Mouse (Mus musculus) myocyte (in vitro differentiated cells): ENCODE data around the gene Gm11034. TPM values are rescaled to one million over a fixed set of nuclear protein-coding genes. Genes with fewer than 3 reads are reported as not detected.

Source experiments
- H3K27me3 ChIP-seq: one replicate; pipeline ENCODE4 v1.6.1; 2011; ENCODE audit not compliant: control insufficient read depth, insufficient read depth, insufficient read length
- H3K36me3 ChIP-seq: one replicate; pipeline ENCODE4 v1.6.1; 2011; ENCODE audit not compliant: control insufficient read depth, insufficient read depth
- H3K4me2 ChIP-seq: one replicate; pipeline ENCODE4 v1.6.1; 2011; ENCODE audit warnings: low read depth, control low read depth
- H3K4me3 ChIP-seq: one replicate; pipeline ENCODE4 v1.5.1; 2011; ENCODE audit warnings: mild to moderate bottlenecking, control low read depth, moderate library complexity
- H3K79me2 ChIP-seq: one replicate; pipeline ENCODE4 v1.6.1; 2011; ENCODE audit not compliant: control insufficient read depth, insufficient read depth
- H3ac ChIP-seq: one replicate; pipeline ENCODE4 v1.6.1; 2011; ENCODE audit not compliant: control insufficient read depth, insufficient read length
- CEBPB ChIP-seq: IDR thresholded peaks from 2 replicates; pipeline ENCODE4 v1.6.1; 2011; ENCODE audit warnings: mild to moderate bottlenecking, moderate library complexity; ENCODE audit not compliant: poor library complexity, insufficient read depth, severe bottlenecking
- E2F4 ChIP-seq: IDR thresholded peaks from one replicate; pipeline ENCODE4 v1.6.1; 2011; ENCODE audit warnings: mild to moderate bottlenecking, control low read depth, moderate library complexity; ENCODE audit not compliant: insufficient read depth
- MAX ChIP-seq: IDR thresholded peaks from one replicate; pipeline ENCODE4 v1.6.1; 2011; ENCODE audit warnings: low read depth, mild to moderate bottlenecking, control low read depth
- MYOD1 ChIP-seq, 3 experiments: IDR thresholded peaks; one replicate each; pipeline ENCODE4 v1.6.1; 2011; ENCODE audit warnings: control low read depth in 2 of 3, low read depth in 2 of 3, mild to moderate bottlenecking in 2 of 3, moderate library complexity in 1 of 3; ENCODE audit not compliant: insufficient read length in 2 of 3, control insufficient read depth in 1 of 3
- MYOG ChIP-seq, 3 experiments: IDR thresholded peaks; one replicate each; pipeline ENCODE4 v1.6.1; 2011; ENCODE audit warnings: control low read depth in 2 of 3, low read depth in 2 of 3, mild to moderate bottlenecking in 2 of 3; ENCODE audit not compliant: insufficient read length in 2 of 3, control insufficient read depth in 1 of 3, insufficient read depth in 1 of 3
- POLR2A ChIP-seq: IDR thresholded peaks from one replicate; pipeline ENCODE4 v1.6.1; 2011; ENCODE audit warnings: low read depth, mild to moderate bottlenecking, control low read depth, moderate library complexity; ENCODE audit not compliant: insufficient read length
- POLR2AphosphoS2 ChIP-seq: IDR thresholded peaks from one replicate; pipeline ENCODE4 v1.6.1; 2011; ENCODE audit warnings: low read depth, control low read depth; ENCODE audit not compliant: insufficient read length
- REST ChIP-seq: IDR thresholded peaks from one replicate; pipeline ENCODE4 v1.6.1; 2011; ENCODE audit warnings: mild to moderate bottlenecking, control low read depth, moderate library complexity; ENCODE audit not compliant: insufficient read depth, insufficient read length
- SRF ChIP-seq: IDR thresholded peaks from one replicate; pipeline ENCODE4 v1.6.1; 2011; ENCODE audit warnings: low read depth; ENCODE audit not compliant: control insufficient read depth, insufficient read length
- TCF12 ChIP-seq: IDR thresholded peaks from one replicate; pipeline ENCODE4 v1.6.1; 2011; ENCODE audit warnings: mild to moderate bottlenecking, control low read depth; ENCODE audit not compliant: poor library complexity, insufficient read depth, severe bottlenecking
- TCF3 ChIP-seq: IDR thresholded peaks from one replicate; pipeline ENCODE4 v1.6.1; 2011; ENCODE audit warnings: low read depth, control low read depth; ENCODE audit not compliant: insufficient read length
- USF1 ChIP-seq: IDR thresholded peaks from one replicate; pipeline ENCODE4 v1.6.1; 2011; ENCODE audit warnings: low read depth, mild to moderate bottlenecking, control low read depth, moderate library complexity
- polyA plus RNA-seq: library from polyadenylated mRNA; unstranded; fragments of >200 nt; fragmentation: generic; extraction: Trizol; gene quantifications from one replicate; pipeline ENCODE4 v1.2.1, GENCODE M21; 2012; ENCODE audit warnings: missing spikeins

Gm11034 gene
- polyA plus RNA-seq, 1 experiment: not detected

DNA sequence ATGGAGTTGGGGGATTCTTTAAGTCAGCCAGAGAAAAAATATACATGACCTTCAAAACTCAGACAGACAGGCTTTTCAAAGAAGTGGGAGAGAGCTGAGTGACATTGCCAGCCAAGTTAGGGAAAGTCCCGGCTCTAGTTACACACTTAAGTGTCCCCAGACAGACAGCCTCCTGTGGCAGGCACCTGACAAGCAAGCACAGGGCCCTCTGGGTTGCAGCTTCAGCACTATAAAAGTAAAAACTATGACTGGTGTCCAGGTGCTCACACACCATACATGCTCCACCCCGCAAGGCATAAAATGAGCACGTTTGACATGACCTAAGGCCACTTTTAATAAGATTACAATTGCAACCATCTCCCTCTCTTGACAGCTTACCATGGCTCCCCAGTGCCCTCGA lies 47.1 kb upstream of the Gm11034 start:
- no peaks in the 10 kb centered on the region for H3K36me3 ChIP-seq
- no peak overlapping the region for H3ac ChIP-seq
- TF ChIP-seq POLR2A (no peak), MAX (no peak), TCF3 (no peak), USF1 (no peak), MYOD1 (IDR thresholded peaks at IDR 0.05; ENCODE audit: control insufficient read depth in 1 of 3, insufficient read length in 2 of 3, low read depth in 2 of 3) (no peak), E2F4 (no peak), CEBPB (no peak), SRF (no peak), POLR2AphosphoS2 (no peak), TCF12 (no peak), MYOG (IDR thresholded peaks at IDR 0.05; ENCODE audit: control insufficient read depth in 1 of 3, insufficient read depth in 1 of 3, insufficient read length in 2 of 3, low read depth in 2 of 3) (no peak), REST (no peak)
- no peaks in the 10 kb centered on the region for H3K79me2 ChIP-seq
- H3K4me3 ChIP-seq: no peak overlapping the region
- no peaks in the 10 kb centered on the region for H3K27me3 ChIP-seq
- no peak overlapping the region for H3K4me2 ChIP-seq

DNA sequence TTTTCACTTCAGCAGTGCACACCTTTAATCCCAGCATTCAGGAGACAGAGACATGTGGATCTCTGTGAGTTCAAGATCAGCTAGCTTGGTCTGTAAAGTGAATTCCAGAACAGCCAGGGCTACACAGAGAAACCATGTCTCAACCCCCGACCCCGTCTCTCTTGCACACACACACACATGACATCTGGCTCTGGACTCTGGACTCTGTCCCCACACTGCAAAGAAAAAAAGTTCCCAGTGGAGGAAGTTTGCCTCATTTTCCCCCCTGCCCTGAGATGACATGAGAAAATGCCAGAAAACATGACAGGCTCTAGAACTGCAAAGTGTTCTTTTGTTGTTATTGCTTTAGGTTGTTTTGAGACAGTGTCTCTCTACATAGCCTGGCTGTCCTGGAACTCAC lies 46.4 kb upstream of the Gm11034 start:
- Histone ChIP-seq H3ac (no peak overlapping the region), H3K79me2 (no peaks in the 10 kb centered on the region), H3K36me3 (no peaks in the 10 kb centered on the region), H3K4me3 (no peak overlapping the region), H3K4me2 (no peak overlapping the region), H3K27me3 (no peaks in the 10 kb centered on the region)
- TF ChIP-seq REST (no peak), SRF (no peak), POLR2A (no peak)

DNA sequence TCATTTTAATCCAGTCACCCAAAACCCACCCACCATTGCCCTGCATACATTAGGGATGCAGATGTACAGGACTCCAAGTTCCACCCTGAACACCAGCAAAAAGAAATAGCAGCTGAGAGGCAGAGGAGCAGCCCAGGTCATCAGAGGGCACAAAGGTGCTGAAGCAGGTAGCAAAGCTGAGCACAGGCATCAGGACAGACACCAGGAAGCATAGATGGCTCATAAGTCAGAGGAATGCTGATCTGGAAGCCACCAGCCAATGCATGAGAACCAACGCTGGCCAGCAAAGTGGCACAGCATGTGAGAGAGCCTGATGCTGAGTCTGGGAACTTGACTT lies 44.4 kb upstream of the Gm11034 start:
- Histone ChIP-seq H3K4me3 (no peak overlapping the region), H3K36me3 (no peaks in the 10 kb centered on the region), H3K79me2 (no peaks in the 10 kb centered on the region), H3K4me2 (no peak overlapping the region), H3K27me3 (no peaks in the 10 kb centered on the region), H3ac (no peak overlapping the region)
- no peak for TF ChIP-seq MYOD1 (IDR thresholded peaks at IDR 0.05; ENCODE audit: control insufficient read depth in 1 of 3, insufficient read length in 2 of 3, low read depth in 2 of 3)
- TF ChIP-seq TCF3: no peak
- no peak for TF ChIP-seq REST
- TF ChIP-seq MYOG (IDR thresholded peaks at IDR 0.05; ENCODE audit: control insufficient read depth in 1 of 3, insufficient read depth in 1 of 3, insufficient read length in 2 of 3, low read depth in 2 of 3): no peak
- TF ChIP-seq SRF: no peak
- TF ChIP-seq MAX: no peak
- no peak for TF ChIP-seq CEBPB
- no peak for TF ChIP-seq USF1

DNA sequence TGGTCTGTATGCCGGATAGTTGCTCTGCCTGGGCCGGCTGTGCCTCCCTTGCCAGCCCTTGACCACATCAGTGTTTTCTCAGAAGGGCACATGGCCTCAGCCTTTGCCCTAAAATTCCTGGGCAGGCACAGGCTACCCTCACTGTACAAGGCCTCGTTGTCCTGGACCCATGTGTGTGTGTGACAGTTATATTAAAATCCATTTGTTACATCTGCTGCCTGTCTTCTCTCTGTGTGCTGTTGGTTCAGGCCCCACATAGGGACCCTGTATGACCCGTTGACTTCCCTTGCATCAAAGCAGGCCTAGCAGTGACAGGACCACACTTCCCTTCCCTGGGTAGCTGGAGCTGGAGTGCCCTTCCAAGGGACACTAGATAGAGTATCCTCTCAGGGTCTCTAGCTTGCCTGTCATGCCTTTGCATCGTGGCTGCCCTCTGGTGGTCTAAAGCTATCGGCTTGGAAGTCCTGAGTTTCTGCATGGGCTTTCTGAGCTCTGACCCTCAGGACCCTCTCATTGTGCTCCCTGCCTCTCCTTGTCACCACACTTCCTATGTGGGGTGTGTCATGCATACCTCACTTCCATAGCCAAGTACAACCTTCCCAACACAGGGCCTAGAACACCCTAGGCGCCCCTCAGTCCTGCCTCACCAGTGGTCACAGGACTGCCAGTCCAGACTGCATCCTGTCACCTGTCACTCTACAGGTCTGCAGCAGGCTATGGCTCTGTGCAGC lies 43.9 kb upstream of the Gm11034 start:
- Histone ChIP-seq H3K4me2 (no peak overlapping the region), H3K4me3 (no peak overlapping the region), H3K79me2 (no peaks in the 10 kb centered on the region), H3ac (no peak overlapping the region), H3K36me3 (no peaks in the 10 kb centered on the region), H3K27me3 (no peaks in the 10 kb centered on the region)
- TF ChIP-seq POLR2AphosphoS2: peak; percentile 59
- TF ChIP-seq E2F4: no peak
- TF ChIP-seq MYOG (IDR thresholded peaks at IDR 0.05; ENCODE audit: control insufficient read depth in 1 of 3, insufficient read depth in 1 of 3, insufficient read length in 2 of 3, low read depth in 2 of 3): peak in 1 of 3 experiments; percentile 4

DNA sequence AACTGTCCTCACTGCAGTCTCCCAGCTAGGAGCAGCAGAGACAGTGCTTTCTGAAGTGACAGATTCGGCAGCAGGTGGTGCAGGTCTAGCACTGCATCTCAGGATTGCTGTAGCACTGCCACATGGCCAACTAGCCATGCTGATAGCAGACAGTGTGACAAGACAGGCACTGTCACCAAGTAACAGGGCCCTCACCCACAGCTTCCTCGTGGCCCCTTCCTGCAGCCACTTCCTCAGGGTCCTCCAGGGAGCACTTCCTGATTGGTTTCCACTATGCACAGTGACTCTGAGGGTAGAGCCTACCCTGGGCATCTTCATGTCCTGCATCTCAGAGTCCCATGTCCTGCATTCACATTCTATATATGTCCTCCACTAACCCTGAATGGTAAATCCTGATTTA lies 31.2 kb upstream of the Gm11034 start:
- no peak for TF ChIP-seq REST
- TF ChIP-seq TCF12: no peak
- TF ChIP-seq E2F4: no peak
- no peak for TF ChIP-seq USF1
- no peak for TF ChIP-seq POLR2A
- no peak for TF ChIP-seq MAX
- no peak for TF ChIP-seq MYOG (IDR thresholded peaks at IDR 0.05; ENCODE audit: control insufficient read depth in 1 of 3, insufficient read depth in 1 of 3, insufficient read length in 2 of 3, low read depth in 2 of 3)
- TF ChIP-seq CEBPB: no peak
- Histone ChIP-seq H3K4me3 (no peak overlapping the region), H3K79me2 (peaks cover 13% of the 10 kb centered on the region), H3K4me2 (no peak overlapping the region), H3ac (no peak overlapping the region), H3K36me3 (no peaks in the 10 kb centered on the region), H3K27me3 (no peaks in the 10 kb centered on the region)
